Mouse (Mus musculus) forebrain, postnatal 0 days (tissue): ENCODE measurements around the gene Galntl6. TPM values are rescaled to one million over a fixed set of nuclear protein-coding genes. Genes with fewer than 3 reads are reported as not detected.
A peak's percentile ranks its signal among the peaks of the same experiment; 100 is the strongest.

Experiments used
- ATAC-seq: fragments of 200-750 bp; cut with Nextera tagmentation; 2 replicates; pipeline ENCODE4 v1.8.0; 2017; ENCODE audit warnings: mild to moderate bottlenecking, moderate library complexity
- DNase-seq: peaks from one replicate; pipeline ENCODE4 v3.0.0-alpha.2; 2015
- H3K27ac ChIP-seq: fragments of 300-500 bp; sonication (generic); 2 replicates; pipeline ENCODE4 v1.5.1; 2014; ENCODE audit warnings: low read depth, mild to moderate bottlenecking, antibody characterized with exemption, low read length, moderate library complexity, mixed read lengths
- H3K27me3 ChIP-seq: fragments of 300-500 bp; sonication (generic); 2 replicates; pipeline ENCODE4 v1.6.1; 2014; ENCODE audit warnings: mild to moderate bottlenecking, low read length, mixed read lengths; ENCODE audit not compliant: insufficient read depth
- H3K36me3 ChIP-seq: fragments of 300-500 bp; sonication (generic); 2 replicates; pipeline ENCODE4 v1.6.1; 2014; ENCODE audit warnings: mild to moderate bottlenecking, moderate library complexity; ENCODE audit not compliant: insufficient read depth
- H3K4me1 ChIP-seq: fragments of 300-500 bp; sonication (generic); 2 replicates; pipeline ENCODE4 v1.6.1; 2014; ENCODE audit warnings: antibody characterized with exemption; ENCODE audit not compliant: insufficient read depth
- H3K4me2 ChIP-seq: fragments of 300-500 bp; sonication (generic); 2 replicates; pipeline ENCODE4 v1.6.1; 2014; ENCODE audit warnings: low read depth, mild to moderate bottlenecking, moderate library complexity
- H3K4me3 ChIP-seq: fragments of 300-500 bp; sonication (generic); 2 replicates; pipeline ENCODE4 v1.5.1; 2014; ENCODE audit warnings: low read depth, low read length, mixed read lengths
- H3K9ac ChIP-seq: fragments of 300-500 bp; sonication (generic); 2 replicates; pipeline ENCODE4 v1.6.1; 2014; ENCODE audit warnings: mild to moderate bottlenecking
- H3K9me3 ChIP-seq: fragments of 300-500 bp; sonication (generic); 2 replicates; pipeline ENCODE4 v1.6.1; 2016; ENCODE audit warnings: low read length
- CTCF ChIP-seq: sonication (generic); IDR thresholded peaks from 2 replicates; pipeline ENCODE4 v1.5.1; 2016; ENCODE audit warnings: antibody characterized with exemption, control low read depth, low read depth
- WGBS: fragments of 180-500 bp; shearing (Covaris S2); extraction: QIAGEN DNeasy Blood & Tissue Kit; methylation state at CpG from one replicate; pipeline ENCODE4 v1.1.7; 2014; 5-methylcytosine and 5-hydroxymethylcytosine counted together
- polyA plus RNA-seq: library from polyadenylated mRNA; unstranded; fragments of >200 nt; fragmentation: Nextera tagmentation; extraction: Ambion mirVana; gene quantifications from 2 replicates; pipeline ENCODE4 v1.2.1, GENCODE M21; 2015
- total RNA-seq: library from RNA; depleted of rRNA; stranded (reverse); fragments of >200 nt; gene quantifications from 2 replicates; pipeline ENCODE4 v1.2.3, GENCODE M21; 2014

The Galntl6 gene
- total and polyA plus RNA-seq, 2 experiments from 2014 or later = 15.0 to 27.8 TPM

- no peak overlapping the region for H3K4me2 ChIP-seq
- no peak overlapping the region for H3K9ac ChIP-seq
- H3K27me3 ChIP-seq = no peaks in the 10 kb centered on the region
- WGBS = 85% methylated on average over 7 of the region's 7 CpGs
- no peak overlapping the region for H3K27ac ChIP-seq
- no peaks in the 10 kb centered on the region for H3K4me1 ChIP-seq
- no peak for TF ChIP-seq CTCF
- DNase-seq (no peak), ATAC-seq (no peak)
- H3K4me3 ChIP-seq = no peak overlapping the region
- no peaks in the 10 kb centered on the region for H3K36me3 ChIP-seq
- H3K9me3 ChIP-seq = no peaks in the 10 kb centered on the region
Observed at GRCm38 (mm10) chr8:57777988-57778721, 1134.3 kb downstream of the Galntl6 start.

DNA sequence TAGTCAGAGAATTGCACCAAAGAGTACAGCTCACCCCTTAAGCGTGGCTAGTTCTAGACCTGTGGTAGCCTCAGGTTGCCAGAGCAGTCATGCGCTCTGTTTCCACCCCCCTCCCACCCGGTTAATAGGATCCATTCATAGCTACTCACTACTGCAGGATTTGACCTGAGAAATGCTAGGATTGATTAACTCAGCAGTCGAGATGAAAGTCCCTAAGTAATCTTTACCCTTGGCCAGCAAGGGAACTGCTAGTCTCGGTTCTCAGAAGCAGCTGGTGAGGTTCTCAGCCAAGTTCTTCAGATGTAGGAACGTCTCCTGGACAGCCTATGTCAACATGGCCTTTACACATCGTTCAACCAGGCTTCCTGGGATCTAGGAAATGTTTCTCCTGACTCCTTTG, 1135.7 kb downstream of the Galntl6 start:
- no peak for ATAC-seq
- Histone ChIP-seq H3K4me2 (no peak overlapping the region), H3K4me3 (no peak overlapping the region), H3K9ac (no peak overlapping the region), H3K9me3 (no peaks in the 10 kb centered on the region), H3K27me3 (no peaks in the 10 kb centered on the region), H3K27ac (no peak overlapping the region), H3K36me3 (no peaks in the 10 kb centered on the region), H3K4me1 (no peaks in the 10 kb centered on the region)
- 53% methylated on average over 7 of the region's 7 CpGs for WGBS
- TF ChIP-seq CTCF = no peak
- no peak for DNase-seq

DNA sequence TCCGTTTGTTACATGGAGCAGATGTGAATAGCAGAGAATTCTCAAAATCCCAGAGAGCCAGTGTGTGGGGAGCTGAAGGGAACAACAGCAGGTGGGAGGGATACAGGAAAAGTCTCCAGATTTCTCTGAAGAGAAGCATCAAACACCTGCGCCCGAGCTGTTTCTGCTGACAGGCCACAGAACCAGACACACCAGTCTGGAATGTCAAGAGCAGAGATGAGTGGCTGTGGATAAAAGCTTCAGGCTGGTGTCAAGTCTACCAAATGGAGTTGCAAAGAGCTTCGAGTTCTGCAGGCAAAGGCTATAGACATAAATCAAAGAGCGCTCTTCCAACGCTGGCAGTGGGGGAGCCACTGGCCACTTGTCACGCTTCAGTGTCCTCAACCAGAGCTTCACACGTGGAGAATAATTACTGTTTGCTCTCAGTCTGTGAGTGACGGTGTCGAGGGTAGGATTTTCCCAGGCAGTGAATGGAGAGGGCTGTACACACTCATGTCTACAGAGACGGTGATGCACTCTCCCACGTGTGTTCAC, 1139.6 kb downstream of the Galntl6 start:
- DNase-seq (no peak), ATAC-seq (no peak)
- Histone ChIP-seq H3K4me1 (no peaks in the 10 kb centered on the region), H3K9ac (no peak overlapping the region), H3K27ac (no peak overlapping the region), H3K9me3 (no peaks in the 10 kb centered on the region), H3K36me3 (no peaks in the 10 kb centered on the region), H3K27me3 (no peaks in the 10 kb centered on the region), H3K4me3 (no peak overlapping the region), H3K4me2 (no peak overlapping the region)
- no peak for TF ChIP-seq CTCF
- 37% methylated on average over 12 of the region's 12 CpGs for WGBS

DNA sequence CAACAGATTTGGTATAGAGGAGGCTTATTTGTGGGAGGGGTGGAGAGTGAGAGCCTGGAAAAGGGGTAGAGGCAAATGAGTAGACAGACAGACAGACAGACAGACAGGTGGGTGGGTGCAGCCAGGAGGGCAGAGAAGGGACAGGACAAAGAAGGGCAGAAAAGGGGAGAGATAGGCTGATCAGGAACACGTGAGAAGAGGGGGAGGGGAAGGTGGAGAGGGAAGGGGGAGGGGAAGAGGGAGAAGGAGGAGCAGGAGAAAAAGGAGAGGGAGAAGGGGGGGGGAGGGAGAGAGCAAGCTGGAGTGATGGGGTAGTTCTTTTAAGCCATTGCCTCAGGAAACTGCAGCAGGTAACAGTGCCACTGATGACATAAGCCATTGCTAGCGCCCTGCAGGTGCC, 1144.9 kb downstream of the Galntl6 start:
- no peaks in the 10 kb centered on the region for H3K36me3 ChIP-seq
- no peak overlapping the region for H3K4me3 ChIP-seq
- no peak overlapping the region for H3K27ac ChIP-seq
- no peak overlapping the region for H3K4me2 ChIP-seq
- no peak overlapping the region for H3K9ac ChIP-seq
- peaks cover 6% of the 10 kb centered on the region; the same call in 1 of the 2 replicates for H3K4me1 ChIP-seq
- no peaks in the 10 kb centered on the region for H3K27me3 ChIP-seq
- TF ChIP-seq CTCF = no peak
- ATAC-seq (no peak), DNase-seq (no peak)
- 27% methylated on average over 2 of the region's 2 CpGs for WGBS
- no peaks in the 10 kb centered on the region for H3K9me3 ChIP-seq

GRCm38 (mm10) chr8:57766471-57767065, 1145.9 kb downstream of the Galntl6 start:
- ATAC-seq = no peak
- DNase-seq = no peak

DNA sequence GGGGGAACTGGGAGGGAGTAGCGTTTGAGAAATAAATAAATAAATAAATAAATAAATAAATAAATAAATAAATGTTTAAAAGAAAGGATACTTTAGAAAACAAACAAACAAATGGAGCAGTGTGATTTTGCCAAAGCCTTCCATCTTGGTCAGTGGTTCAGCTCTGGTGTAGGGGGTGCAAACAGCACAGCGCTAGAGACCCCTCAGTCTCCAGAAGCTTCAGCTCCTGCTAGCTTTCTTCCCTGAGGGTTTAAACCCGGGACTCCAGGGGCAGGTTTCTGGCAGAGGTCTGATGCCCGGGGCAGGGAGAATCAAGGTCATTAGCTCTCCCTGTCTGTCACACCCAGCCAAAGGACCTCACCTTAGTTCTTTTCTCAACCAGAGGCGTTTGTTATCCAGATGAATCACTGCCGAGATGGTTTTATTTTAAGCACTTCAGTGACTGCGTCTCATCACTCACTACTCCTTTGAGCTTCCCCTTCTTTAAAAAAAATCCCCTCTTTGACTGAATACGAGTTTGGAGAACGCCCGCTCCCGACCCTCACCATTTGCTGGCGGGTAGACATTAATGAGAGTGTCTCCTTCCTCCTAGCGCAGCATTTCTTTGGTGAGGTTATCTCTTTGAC, 1146.6 kb downstream of the Galntl6 start:
- Histone ChIP-seq H3K9ac (0 out of 2 replicates have a peak overlapping the region, but pooled peaks have one; percentile 6), H3K4me1 (peaks cover 6% of the 10 kb centered on the region; the same call in 1 of the 2 replicates), H3K4me3 (0 out of 2 replicates have a peak overlapping the region, but pooled peaks have one; percentile 5), H3K27ac (no peak overlapping the region), H3K9me3 (no peaks in the 10 kb centered on the region), H3K27me3 (no peaks in the 10 kb centered on the region), H3K4me2 (peak overlapping the region; percentile 32), H3K36me3 (no peaks in the 10 kb centered on the region)
- 12% methylated on average over 13 of the region's 13 CpGs for WGBS
- ATAC-seq (peak; percentile 32), DNase-seq (no peak)
- TF ChIP-seq CTCF = no peak

More at GRCm38 (mm10) chr8:57766471-57767065, 1145.9 kb downstream of the Galntl6 start:
- 41% methylated on average over 10 of the region's 10 CpGs for WGBS
- H3K36me3 ChIP-seq = no peaks in the 10 kb centered on the region
- TF ChIP-seq CTCF = no peak
- H3K9ac ChIP-seq = 0 out of 2 replicates have a peak overlapping the region, but pooled peaks have one; percentile 6
- no peaks in the 10 kb centered on the region for H3K27me3 ChIP-seq
- peak overlapping the region; percentile 32 for H3K4me2 ChIP-seq
- no peaks in the 10 kb centered on the region for H3K9me3 ChIP-seq
- peaks cover 6% of the 10 kb centered on the region; the same call in 1 of the 2 replicates for H3K4me1 ChIP-seq
- 0 out of 2 replicates have a peak overlapping the region, but pooled peaks have one; percentile 5 for H3K4me3 ChIP-seq
- no peak overlapping the region for H3K27ac ChIP-seq
